Mouse (Mus musculus) liver, embryonic 11.5 days (tissue): Measurements from ENCODE around the gene Cntn1. TPM values are rescaled to one million over a fixed set of nuclear protein-coding genes. Genes with fewer than 3 reads are reported as not detected.

Experiments
- ATAC-seq: fragments of 200-750 bp; cut with Nextera tagmentation; replicated peaks from 2 replicates; pipeline ENCODE4 v1.8.0; 2017; ENCODE audit warnings: moderate number of reproducible peaks, mild to moderate bottlenecking, moderate TSS enrichment, moderate library complexity; ENCODE audit not compliant: low FRiP score
- DNase-seq: peaks from one replicate; pipeline ENCODE4 v3.0.0-alpha.2; 2017; ENCODE audit warnings: low spot score
- H3K27ac ChIP-seq: fragments of 300-500 bp; sonication (generic); 2 replicates; pipeline ENCODE4 v1.5.1; 2014; ENCODE audit warnings: mild to moderate bottlenecking, low read depth, low read length, control low read depth
- H3K27me3 ChIP-seq: fragments of 300-500 bp; sonication (generic); replicated peaks from 2 replicates; pipeline ENCODE4 v1.6.1; 2014; ENCODE audit warnings: low read length, mixed read lengths; ENCODE audit not compliant: control insufficient read depth, insufficient read depth
- H3K36me3 ChIP-seq: fragments of 300-500 bp; sonication (generic); 2 replicates; pipeline ENCODE4 v1.6.1; 2014; ENCODE audit warnings: mild to moderate bottlenecking, low read length, moderate library complexity, mixed read lengths; ENCODE audit not compliant: control insufficient read depth, insufficient read depth
- H3K4me1 ChIP-seq: fragments of 300-500 bp; sonication (generic); replicated peaks from 2 replicates; pipeline ENCODE4 v1.6.1; 2014; ENCODE audit warnings: low read length, mixed read lengths; ENCODE audit not compliant: control insufficient read depth, insufficient read depth
- H3K4me2 ChIP-seq: fragments of 300-500 bp; sonication (generic); 2 replicates; pipeline ENCODE4 v1.6.1; 2014; ENCODE audit warnings: mild to moderate bottlenecking, control low read depth, moderate library complexity
- H3K4me3 ChIP-seq: fragments of 300-500 bp; sonication (generic); 2 replicates; pipeline ENCODE4 v1.5.1; 2014; ENCODE audit warnings: low read depth, low read length, control low read depth
- H3K9ac ChIP-seq: fragments of 300-500 bp; sonication (generic); 2 replicates; pipeline ENCODE4 v1.6.1; 2014; ENCODE audit warnings: low read depth, low read length, control low read depth
- H3K9me3 ChIP-seq: fragments of 300-500 bp; sonication (generic); 2 replicates; pipeline ENCODE4 v1.6.1; 2016; ENCODE audit warnings: low read length, inconsistent platforms, mixed read lengths; ENCODE audit not compliant: control insufficient read depth
- WGBS: fragments of 180-500 bp; shearing (Covaris S2); extraction: QIAGEN DNeasy Blood & Tissue Kit; methylation state at CpG from one replicate; pipeline ENCODE4 v1.1.7; 2014; 5-methylcytosine and 5-hydroxymethylcytosine counted together
- polyA plus RNA-seq: library from polyadenylated mRNA; unstranded; fragments of >200 nt; fragmentation: Nextera tagmentation; extraction: Ambion mirVana; gene quantifications from 2 replicates; pipeline ENCODE4 v1.2.1, GENCODE M21; 2014

Gene Cntn1
- polyA plus RNA-seq, 1 experiment from 2014 or later, result 0.12 TPM

GRCm38 (mm10) chr15:92268741-92269322, 217.9 kb downstream of the Cntn1 start:
- DNase-seq (no peak), ATAC-seq (no peak)
- 83% methylated on average over 18 of the region's 18 CpGs for WGBS
- H3K4me1 ChIP-seq, result no peaks in the 10 kb centered on the region
- H3K9me3 ChIP-seq, result no peaks in the 10 kb centered on the region
- no peak overlapping the region for H3K27ac ChIP-seq
- no peaks in the 10 kb centered on the region for H3K27me3 ChIP-seq
- no peak overlapping the region for H3K4me3 ChIP-seq
- H3K9ac ChIP-seq, result no peak overlapping the region
- no peaks in the 10 kb centered on the region for H3K36me3 ChIP-seq
- no peak overlapping the region for H3K4me2 ChIP-seq

GRCm38 (mm10) chr15:92271801-92272365, 220.9 kb downstream of the Cntn1 start:
- Histone ChIP-seq H3K36me3 (no peaks in the 10 kb centered on the region), H3K27ac (no peak overlapping the region), H3K9me3 (no peaks in the 10 kb centered on the region), H3K4me3 (no peak overlapping the region), H3K4me1 (no peaks in the 10 kb centered on the region), H3K27me3 (no peaks in the 10 kb centered on the region), H3K9ac (no peak overlapping the region), H3K4me2 (no peak overlapping the region)
- ATAC-seq (no peak), DNase-seq (no peak)
- WGBS, result 79% methylated on average over 6 of the region's 6 CpGs

GRCm38 (mm10) chr15:92276826-92277225, 225.9 kb downstream of the Cntn1 start:
- H3K27me3 ChIP-seq, result no peaks in the 10 kb centered on the region
- H3K9ac ChIP-seq, result no peak overlapping the region
- no peak overlapping the region for H3K4me3 ChIP-seq
- no peak overlapping the region for H3K4me2 ChIP-seq
- 47% methylated on average over 4 of the region's 4 CpGs for WGBS
- H3K9me3 ChIP-seq, result no peaks in the 10 kb centered on the region
- H3K4me1 ChIP-seq, result no peaks in the 10 kb centered on the region
- H3K36me3 ChIP-seq, result no peaks in the 10 kb centered on the region
- ATAC-seq, result no peak
- no peak overlapping the region for H3K27ac ChIP-seq
- no peak for DNase-seq

GRCm38 (mm10) chr15:92277984-92278383, 227.0 kb downstream of the Cntn1 start:
- Histone ChIP-seq H3K9ac (no peak overlapping the region), H3K27ac (no peak overlapping the region), H3K9me3 (no peaks in the 10 kb centered on the region), H3K27me3 (no peaks in the 10 kb centered on the region), H3K4me1 (no peaks in the 10 kb centered on the region), H3K4me3 (no peak overlapping the region), H3K36me3 (no peaks in the 10 kb centered on the region), H3K4me2 (no peak overlapping the region)
- no peak for ATAC-seq
- DNase-seq, result no peak
- 76% methylated on average over 4 of the region's 4 CpGs for WGBS

GRCm38 (mm10) chr15:92280966-92281365, 230.0 kb downstream of the Cntn1 start:
- DNase-seq (no peak), ATAC-seq (no peak)
- Histone ChIP-seq H3K4me3 (no peak overlapping the region), H3K36me3 (no peaks in the 10 kb centered on the region), H3K4me2 (no peak overlapping the region), H3K9me3 (no peaks in the 10 kb centered on the region), H3K27me3 (no peaks in the 10 kb centered on the region), H3K27ac (no peak overlapping the region), H3K4me1 (no peaks in the 10 kb centered on the region), H3K9ac (no peak overlapping the region)
- WGBS, result 71% methylated on average over 6 of the region's 6 CpGs

GRCm38 (mm10) chr15:92287616-92288015, 236.7 kb downstream of the Cntn1 start:
- Histone ChIP-seq H3K4me3 (no peak overlapping the region), H3K9ac (no peak overlapping the region), H3K36me3 (no peaks in the 10 kb centered on the region), H3K9me3 (no peaks in the 10 kb centered on the region), H3K4me1 (no peaks in the 10 kb centered on the region), H3K27me3 (no peaks in the 10 kb centered on the region), H3K4me2 (no peak overlapping the region), H3K27ac (no peak overlapping the region)
- 79% methylated on average over 4 of the region's 4 CpGs for WGBS
- no peak for ATAC-seq
- DNase-seq, result no peak

- Histone ChIP-seq H3K27ac (no peak overlapping the region), H3K4me3 (no peak overlapping the region), H3K4me1 (no peaks in the 10 kb centered on the region), H3K27me3 (no peaks in the 10 kb centered on the region), H3K36me3 (no peaks in the 10 kb centered on the region), H3K9me3 (no peaks in the 10 kb centered on the region), H3K4me2 (no peak overlapping the region), H3K9ac (no peak overlapping the region)
- ATAC-seq, result no peak
- DNase-seq, result no peak
- 77% methylated on average over 3 of the region's 3 CpGs for WGBS
These were observed 245.5 kb downstream of the Cntn1 start for GRCm38 (mm10) chr15:92296479-92296878.

- no peaks in the 10 kb centered on the region for H3K4me1 ChIP-seq
- no peak for ATAC-seq
- WGBS, result 85% methylated on average over 6 of the region's 6 CpGs
- no peak overlapping the region for H3K9ac ChIP-seq
- DNase-seq, result no peak
- no peak overlapping the region for H3K4me3 ChIP-seq
- H3K27me3 ChIP-seq, result no peaks in the 10 kb centered on the region
- H3K36me3 ChIP-seq, result no peaks in the 10 kb centered on the region
- H3K9me3 ChIP-seq, result no peaks in the 10 kb centered on the region
- no peak overlapping the region for H3K4me2 ChIP-seq
- no peak overlapping the region for H3K27ac ChIP-seq
These were observed 251.8 kb downstream of the Cntn1 start for GRCm38 (mm10) chr15:92302796-92303195.

GRCm38 (mm10) chr15:92304221-92304620, 253.3 kb downstream of the Cntn1 start:
- no peaks in the 10 kb centered on the region for H3K27me3 ChIP-seq
- no peaks in the 10 kb centered on the region for H3K36me3 ChIP-seq
- ATAC-seq (no peak), DNase-seq (no peak)
- H3K9ac ChIP-seq, result no peak overlapping the region
- no peak overlapping the region for H3K4me3 ChIP-seq
- WGBS, result 84% methylated on average over 5 of the region's 5 CpGs
- no peaks in the 10 kb centered on the region for H3K9me3 ChIP-seq
- no peak overlapping the region for H3K27ac ChIP-seq
- H3K4me1 ChIP-seq, result no peaks in the 10 kb centered on the region
- H3K4me2 ChIP-seq, result no peak overlapping the region
